Mouse (Mus musculus) G1E (cell line): ENCODE measurements around the gene Nsf. TPM values are rescaled to one million over a fixed set of nuclear protein-coding genes. Genes with fewer than 3 reads are reported as not detected.

Source experiments
- ATAC-seq: 2 replicates; pipeline ENCODE4 v1.8.0; 2016; ENCODE audit warnings: mild to moderate bottlenecking; ENCODE audit not compliant: insufficient number of reproducible peaks, poor library complexity, low FRiP score, severe bottlenecking; ENCODE audit errors: extremely low read depth
- DNase-seq: peaks from one replicate; pipeline ENCODE4 v3.0.0; 2012; ENCODE audit warnings: low spot score
- H3K27me3 ChIP-seq: 2 replicates; pipeline ENCODE4 v1.6.1; 2012; ENCODE audit warnings: mild to moderate bottlenecking, low read length, inconsistent platforms; ENCODE audit not compliant: insufficient read depth
- H3K36me3 ChIP-seq: replicated peaks from 2 replicates; pipeline ENCODE3; 2012; ENCODE audit warnings: mild to moderate bottlenecking, inconsistent platforms
- H3K4me1 ChIP-seq: 2 replicates; pipeline ENCODE4 v1.6.1; 2012; ENCODE audit warnings: low read depth, low read length, inconsistent platforms, mixed read lengths; ENCODE audit not compliant: insufficient read depth
- H3K4me3 ChIP-seq: 2 replicates; pipeline ENCODE4 v1.5.1; 2012; ENCODE audit warnings: low read depth, mild to moderate bottlenecking, inconsistent platforms, low read length, moderate library complexity, mixed read lengths
- H3K9me3 ChIP-seq: replicated peaks from 2 replicates; pipeline ENCODE4 v1.6.1; 2012; ENCODE audit warnings: inconsistent platforms
- CTCF ChIP-seq: IDR thresholded peaks from 2 replicates; pipeline ENCODE4 v1.5.1; 2012; ENCODE audit warnings: low read depth, low read length, inconsistent platforms, mixed read lengths
- GATA1 ChIP-seq: IDR thresholded peaks from 2 replicates; pipeline ENCODE4 v1.6.1; 2012; ENCODE audit warnings: borderline replicate concordance, low read length, inconsistent platforms, mixed read lengths
- GATA2 ChIP-seq: IDR thresholded peaks from 2 replicates; pipeline ENCODE4 v1.6.1; 2012; ENCODE audit warnings: low read depth, low read length, inconsistent platforms, borderline replicate concordance
- POLR2AphosphoS5 ChIP-seq: IDR thresholded peaks from 2 replicates; pipeline ENCODE4 v1.6.1; 2012; ENCODE audit warnings: low read depth, low read length, inconsistent platforms; ENCODE audit not compliant: insufficient replicate concordance
- TAL1 ChIP-seq: conservative IDR thresholded peaks from 2 replicates; pipeline ENCODE4 v1.6.1; 2012; ENCODE audit warnings: low read depth, low read length, inconsistent platforms, mixed read lengths
- polyA plus RNA-seq: library from polyadenylated mRNA; stranded (reverse); fragments of >175 nt; gene quantifications from 2 replicates; pipeline ENCODE4 v1.2.3, GENCODE M21; 2012
- total RNA-seq, 2 experiments: library from RNA; stranded (forward) in 1 of 2; stranded (reverse) in 1 of 2; fragments of 200-1000 nt in 1 of 2; fragments of >200 nt in 1 of 2; fragmentation: Nextera tagmentation in 1 of 2; gene quantifications; 2 replicates each; pipeline ENCODE4 v1.2.3; 2014 to 2017

Gene Nsf
- total and polyA plus RNA-seq, 3 experiments = 4.1 to 49.6 (median 47.3) TPM

- H3K4me1 ChIP-seq = peaks cover 26% of the 10 kb centered on the region
- DNase-seq = no peak
- no peaks in the 10 kb centered on the region for H3K9me3 ChIP-seq
- peaks cover 41% of the 10 kb centered on the region for H3K36me3 ChIP-seq
- TF ChIP-seq GATA2 (no peak), TAL1 (no peak), POLR2AphosphoS5 (no peak), GATA1 (no peak), CTCF (no peak)
- no peaks in the 10 kb centered on the region for H3K27me3 ChIP-seq
- no peak for ATAC-seq
- no peak overlapping the region for H3K4me3 ChIP-seq
These were observed 2.8 kb downstream of the Nsf start for GRCm38 (mm10) chr11:103951106-103951505.

GRCm38 (mm10) chr11:103948952-103949351, 4.9 kb downstream of the Nsf start:
- Histone ChIP-seq H3K9me3 (no peaks in the 10 kb centered on the region), H3K4me1 (peaks cover 27% of the 10 kb centered on the region), H3K4me3 (no peak overlapping the region), H3K36me3 (peaks cover 51% of the 10 kb centered on the region), H3K27me3 (no peaks in the 10 kb centered on the region)
- ATAC-seq (no peak), DNase-seq (no peak)
- TF ChIP-seq GATA1 (no peak), TAL1 (no peak), GATA2 (no peak), POLR2AphosphoS5 (no peak), CTCF (no peak)

GRCm38 (mm10) chr11:103942740-103943139, 11.1 kb downstream of the Nsf start:
- Histone ChIP-seq H3K27me3 (no peaks in the 10 kb centered on the region), H3K9me3 (no peaks in the 10 kb centered on the region), H3K36me3 (peaks cover 67% of the 10 kb centered on the region), H3K4me1 (0 out of 2 replicates have a peak, but pooled peaks cover 2% of the 10 kb centered on the region), H3K4me3 (no peak overlapping the region)
- no peak for TF ChIP-seq TAL1
- no peak for TF ChIP-seq GATA2
- TF ChIP-seq CTCF = no peak
- no peak for TF ChIP-seq POLR2AphosphoS5
- no peak for TF ChIP-seq GATA1
- DNase-seq (no peak), ATAC-seq (no peak)

- H3K4me3 ChIP-seq = no peak overlapping the region
- DNase-seq = no peak
- peaks cover 60% of the 10 kb centered on the region for H3K36me3 ChIP-seq
- H3K9me3 ChIP-seq = no peaks in the 10 kb centered on the region
- no peaks in the 10 kb centered on the region for H3K27me3 ChIP-seq
- TF ChIP-seq CTCF = no peak
- no peak for TF ChIP-seq POLR2AphosphoS5
- no peak for TF ChIP-seq GATA2
- TF ChIP-seq GATA1 = no peak
- TF ChIP-seq TAL1 = no peak
- H3K4me1 ChIP-seq = 0 out of 2 replicates have a peak, but pooled peaks cover 2% of the 10 kb centered on the region
- ATAC-seq = no peak
These were observed 12.5 kb downstream of the Nsf start for GRCm38 (mm10) chr11:103941351-103941750.

- DNase-seq (no peak), ATAC-seq (no peak)
- no peaks in the 10 kb centered on the region for H3K27me3 ChIP-seq
- TF ChIP-seq GATA2 = no peak
- no peak for TF ChIP-seq GATA1
- TF ChIP-seq TAL1 = no peak
- TF ChIP-seq POLR2AphosphoS5 = no peak
- no peak for TF ChIP-seq CTCF
- H3K36me3 ChIP-seq = peaks cover 58% of the 10 kb centered on the region
- H3K4me1 ChIP-seq = 0 out of 2 replicates have a peak, but pooled peaks cover 2% of the 10 kb centered on the region
- H3K4me3 ChIP-seq = no peak overlapping the region
- H3K9me3 ChIP-seq = no peaks in the 10 kb centered on the region
These were observed 13.0 kb downstream of the Nsf start for GRCm38 (mm10) chr11:103940887-103941286.

GRCm38 (mm10) chr11:103937976-103938728, 15.7 kb downstream of the Nsf start:
- TF ChIP-seq POLR2AphosphoS5 = no peak
- no peak for TF ChIP-seq CTCF
- no peak for TF ChIP-seq GATA2
- no peak for TF ChIP-seq TAL1
- no peak for TF ChIP-seq GATA1
- Histone ChIP-seq H3K27me3 (no peaks in the 10 kb centered on the region), H3K4me1 (no peaks in the 10 kb centered on the region), H3K4me3 (no peak overlapping the region), H3K36me3 (peaks cover 47% of the 10 kb centered on the region), H3K9me3 (no peaks in the 10 kb centered on the region)
- DNase-seq = no peak
- no peak for ATAC-seq
